Mouse (Mus musculus) frontal cortex, postnatal 36 days (tissue): ENCODE measurements around the gene Spats2.
"Not testable (repeated sequence)": the region's sequence is repeated elsewhere in the genome, so short reads cannot be mapped to it uniquely, and the experiment has no call there.

Experiments
- DNase-seq, 2 experiments: peaks; one replicate each; pipeline ENCODE4 v3.0.0; 2022; ENCODE audit warnings: low spot score in 2 of 2

Spats2 gene

GRCm38 (mm10) chr15:99125711-99126080, at the start of gene Spats2:
TSS of gene Spats2 (plus strand) at chr15:99125916.
- no peak for DNase-seq

- DNase-seq, result not testable (repeated sequence)
These were observed 49.7 kb upstream of the Spats2 start for GRCm38 (mm10) chr15:99076011-99076410.

GRCm38 (mm10) chr15:99078181-99078910, 47.4 kb upstream of the Spats2 start:
- no peak for DNase-seq

GRCm38 (mm10) chr15:99079804-99080203, 45.9 kb upstream of the Spats2 start:
- no peak for DNase-seq

- DNase-seq, result no peak
These were observed 43.4 kb upstream of the Spats2 start for GRCm38 (mm10) chr15:99082322-99082721.

GRCm38 (mm10) chr15:99082840-99083239, 42.9 kb upstream of the Spats2 start:
- DNase-seq, result no peak

GRCm38 (mm10) chr15:99083258-99083657, 42.5 kb upstream of the Spats2 start:
- peak in 1 of 2 experiments; percentile 52 for DNase-seq

- DNase-seq, result no peak
These were observed 41.7 kb upstream of the Spats2 start for GRCm38 (mm10) chr15:99083867-99084557.

- no peak for DNase-seq
These were observed 41.1 kb upstream of the Spats2 start for GRCm38 (mm10) chr15:99084618-99085017.

GRCm38 (mm10) chr15:99085997-99086396, 39.7 kb upstream of the Spats2 start:
- no peak for DNase-seq

GRCm38 (mm10) chr15:99087253-99088075, 38.3 kb upstream of the Spats2 start, which contains the start of gene C1ql4:
TSS of gene C1ql4 (minus strand) at chr15:99087817.
- no peak for DNase-seq

- peak; percentile 32 to 50 for DNase-seq
These were observed 37.4 kb upstream of the Spats2 start for GRCm38 (mm10) chr15:99088292-99088691.

- no peak for DNase-seq
These were observed 36.6 kb upstream of the Spats2 start for GRCm38 (mm10) chr15:99089069-99089468.

- DNase-seq, result no peak
These were observed 32.8 kb upstream of the Spats2 start, which contains the start of gene Dnajc22 for GRCm38 (mm10) chr15:99092870-99093269. TSS of gene Dnajc22 (plus strand) at chr15:99093170.

GRCm38 (mm10) chr15:99093291-99094258, 32.1 kb upstream of the Spats2 start:
- DNase-seq, result no peak

GRCm38 (mm10) chr15:99094631-99095270, 31.0 kb upstream of the Spats2 start:
- no peak for DNase-seq

- DNase-seq, result no peak
These were observed 30.4 kb upstream of the Spats2 start for GRCm38 (mm10) chr15:99095356-99095755.

- no peak for DNase-seq
These were observed 29.5 kb upstream of the Spats2 start for GRCm38 (mm10) chr15:99096061-99096793.

- DNase-seq, result no peak
These were observed 28.8 kb upstream of the Spats2 start for GRCm38 (mm10) chr15:99096831-99097500.
